Comparison of ENCODE assay signal across 25 mouse cellular contexts in genomic region chr5:146942965-146943364, GRCm38 (mm10).
"Had no signal": no experiment of that assay in that cellular context is flagged by ENCODE, and none has a peak within 500 bp of the region (broad histone marks: within the 10 kb centered on the region; RNA-seq: fewer than 3 reads in every experiment).

No protein-coding gene starts in this region.

- H3K9ac ChIP-seq: limb, embryonic 13.5 days; liver, embryonic 12.5 days; liver, embryonic 15.5 days; lung, embryonic 15.5 days; midbrain, embryonic 13.5 days; neural tube, embryonic 13.5 days had no signal

- H3K27ac ChIP-seq: kidney, postnatal 0 days; layer of hippocampus, adult 2 months; limb, embryonic 10.5 days; limb, embryonic 13.5 days; liver, embryonic 12.5 days; liver, embryonic 15.5 days; lung, embryonic 15.5 days; midbrain, embryonic 10.5 days; midbrain, embryonic 13.5 days; neural tube, embryonic 13.5 days; stomach, postnatal 0 days had no signal

- H3K9me3 ChIP-seq: limb, embryonic 10.5 days; liver, embryonic 15.5 days; lung, embryonic 15.5 days; midbrain, embryonic 13.5 days; neural tube, embryonic 13.5 days had no signal

- H3K4me1 ChIP-seq: limb, embryonic 13.5 days; midbrain, embryonic 13.5 days had no signal

- H3K27me3 ChIP-seq: liver, embryonic 12.5 days; liver, embryonic 15.5 days; lung, embryonic 15.5 days; neural tube, embryonic 13.5 days had no signal

- H3K4me3 ChIP-seq: layer of hippocampus, adult 2 months; limb, embryonic 10.5 days; limb, embryonic 13.5 days; liver, embryonic 12.5 days; liver, embryonic 15.5 days; lung, embryonic 15.5 days; megakaryocyte, embryonic 14.5 days; midbrain, embryonic 10.5 days; midbrain, embryonic 13.5 days; myocyte; neural tube, embryonic 13.5 days had no signal

- H3K36me3 ChIP-seq: limb, embryonic 10.5 days; limb, embryonic 13.5 days; liver, embryonic 12.5 days; liver, embryonic 15.5 days; lung, embryonic 15.5 days; midbrain, embryonic 10.5 days; midbrain, embryonic 13.5 days; neural tube, embryonic 13.5 days had no signal

- DNase-seq: kidney, postnatal 25 days; layer of hippocampus, adult 9-11 months; liver; lung, adult 18-20 months; lung, postnatal 10 days; lung, postnatal 36 days; right cerebral cortex, adult 18-20 months; right cerebral cortex, postnatal 14 days; right cerebral cortex, postnatal 4 days; thymus, adult 2 months; thymus, postnatal 14 days had no signal

- H3K4me2 ChIP-seq: limb, embryonic 13.5 days; liver, embryonic 12.5 days; liver, embryonic 15.5 days; lung, embryonic 15.5 days; midbrain, embryonic 13.5 days; neural tube, embryonic 13.5 days had no signal

- ATAC-seq: liver, embryonic 12.5 days; midbrain, embryonic 13.5 days; midbrain, embryonic 16.5 days had no signal
